ENCODE assay signal across 8 mouse cellular contexts in genomic region chr4:141874111-141874600, GRCm38 (mm10). TPM values are rescaled to one million over a fixed set of nuclear protein-coding genes. Genes with fewer than 3 reads are reported as not detected.
A peak's percentile ranks its signal among the peaks of the same experiment; 100 is the strongest.
DNase-seq lines count a peak whose midpoint lies in the region; ATAC-seq and TF ChIP-seq lines count a peak whose summit lies in the region.

No protein-coding gene starts in this region.

- ATAC-seq in heart, embryonic 13.5 days (ENCODE audit: extremely low read depth, insufficient number of reproducible peaks, low FRiP score, low TSS enrichment): no peak
- peak; percentile 3; the same call in 1 of the 2 replicates for ATAC-seq in forebrain, embryonic 16.5 days
- no peak for ATAC-seq in liver, embryonic 15.5 days (ENCODE audit: insufficient read depth)
- ATAC-seq in granulocyte monocyte progenitor cell, adult 5-6 weeks (replicated peaks; ENCODE audit: poor library complexity, severe bottlenecking): no peak

- H3K27me3 ChIP-seq in heart, embryonic 13.5 days (replicated peaks): no peaks in the 10 kb centered on the region
- H3K27me3 ChIP-seq in E14TG2a.4 (ENCODE audit: insufficient read depth, low read length): peaks cover 35% of the 10 kb centered on the region
- no peaks in the 10 kb centered on the region for H3K27me3 ChIP-seq in forebrain, embryonic 16.5 days (replicated peaks; ENCODE audit: control insufficient read depth, insufficient read depth, low read length)
- H3K27me3 ChIP-seq in liver, embryonic 15.5 days: peaks cover 33% of the 10 kb centered on the region

- peaks cover 20% of the 10 kb centered on the region for H3K36me3 ChIP-seq in heart, embryonic 13.5 days
- H3K36me3 ChIP-seq in E14TG2a.4 (ENCODE audit: insufficient read depth, low read length): peaks cover 20% of the 10 kb centered on the region
- no peaks in the 10 kb centered on the region for H3K36me3 ChIP-seq in forebrain, embryonic 16.5 days (ENCODE audit: control insufficient read depth, insufficient read depth)
- peaks cover 13% of the 10 kb centered on the region for H3K36me3 ChIP-seq in liver, embryonic 15.5 days (replicated peaks)

- peak overlapping the region; percentile 91 for H3K4me3 ChIP-seq in heart, embryonic 13.5 days
- peak overlapping the region; percentile 83 for H3K4me3 ChIP-seq in E14TG2a.4 (replicated peaks; ENCODE audit: low read length)
- H3K4me3 ChIP-seq in forebrain, embryonic 16.5 days (replicated peaks; ENCODE audit: low read length): peak overlapping the region; percentile 87
- peak overlapping the region; percentile 87 for H3K4me3 ChIP-seq in liver, embryonic 15.5 days (replicated peaks)

- H3K27ac ChIP-seq in heart, embryonic 13.5 days (replicated peaks): peak overlapping the region; percentile 77
- no peak overlapping the region for H3K27ac ChIP-seq in forebrain, embryonic 16.5 days (ENCODE audit: low read length)
- H3K27ac ChIP-seq in liver, embryonic 15.5 days (replicated peaks): peak overlapping the region; percentile 88

- no peaks in the 10 kb centered on the region for H3K9me3 ChIP-seq in heart, embryonic 13.5 days
- no peaks in the 10 kb centered on the region for H3K9me3 ChIP-seq in E14TG2a.4 (ENCODE audit: low read length)
- no peaks in the 10 kb centered on the region for H3K9me3 ChIP-seq in forebrain, embryonic 16.5 days (ENCODE audit: control insufficient read depth, low read length)
- H3K9me3 ChIP-seq in liver, embryonic 15.5 days (replicated peaks): no peaks in the 10 kb centered on the region

- TF ChIP-seq CTCF in E14TG2a.4 (conservative IDR thresholded peaks at IDR 0.05; ENCODE audit: low read length): no peak

- no peak for DNase-seq in heart, postnatal 36 days
- no peak for DNase-seq in urinary bladder, adult 18-20 months (ENCODE audit: low spot score in 2 of 2)
- no peak for DNase-seq in cerebellum, postnatal 4 days (ENCODE audit: low spot score in 2 of 2)

- H3K4me1 ChIP-seq in heart, embryonic 13.5 days: peaks cover 71% of the 10 kb centered on the region
- peaks cover 66% of the 10 kb centered on the region for H3K4me1 ChIP-seq in E14TG2a.4 (replicated peaks; ENCODE audit: low read depth, low read length)
- peaks cover 46% of the 10 kb centered on the region for H3K4me1 ChIP-seq in forebrain, embryonic 16.5 days (replicated peaks; ENCODE audit: control insufficient read depth, insufficient read depth, low read length)
- peaks cover 73% of the 10 kb centered on the region for H3K4me1 ChIP-seq in liver, embryonic 15.5 days (replicated peaks)

- H3K4me2 ChIP-seq in heart, embryonic 13.5 days: peak overlapping the region; percentile 96
- peak overlapping the region; percentile 80 for H3K4me2 ChIP-seq in forebrain, embryonic 16.5 days (ENCODE audit: low read length)
- peak overlapping the region; percentile 99 for H3K4me2 ChIP-seq in liver, embryonic 15.5 days

- peak overlapping the region; percentile 96 for H3K9ac ChIP-seq in heart, embryonic 13.5 days
- H3K9ac ChIP-seq in forebrain, embryonic 16.5 days (replicated peaks; ENCODE audit: low read depth, low read length): peak overlapping the region; percentile 87
- H3K9ac ChIP-seq in liver, embryonic 15.5 days: peak overlapping the region; percentile 84

- WGBS in heart, embryonic 13.5 days: under 1% methylated on average over 19 of the region's 19 CpGs
- WGBS in forebrain, embryonic 16.5 days: 1% methylated on average over 19 of the region's 19 CpGs
- 1% methylated on average over 19 of the region's 19 CpGs for WGBS in liver, embryonic 15.5 days (ENCODE audit: insufficient replicate concordance)

- intact Hi-C loops in heart, postnatal 36 days (cut with DNase I): loop anchor here (5.0 to 10.0 kb wide), 2 partner anchors 38 to 221 kb away; no protein-coding TSS in a partner anchor

RNA-seq across cellular contexts. Expression of gene Efhd2, which starts 0.6 kb away (rescaled TPM):
- 79.6 and 80.3 TPM in 2 replicates for polyA plus RNA-seq in heart, embryonic 13.5 days (2015; fragmentation: Nextera tagmentation; extraction: Ambion mirVana)
- total RNA-seq in heart, postnatal 36 days (2021): 10 to 100 TPM; 20.4 to 21.3 TPM
- polyA plus RNA-seq in forebrain, embryonic 16.5 days (2015; fragmentation: Nextera tagmentation; extraction: Ambion mirVana): 69.9 and 76.8 TPM in 2 replicates
- polyA plus RNA-seq in liver, embryonic 15.5 days (2015; fragmentation: Nextera tagmentation; extraction: Ambion mirVana): 45.8 and 48.4 TPM in 2 replicates
- total RNA-seq in granulocyte monocyte progenitor cell, adult 5-6 weeks (2014; fragmentation: Nextera tagmentation): 50.2 and 58.8 TPM in 2 replicates
- 53.7 and 72.7 TPM in 2 replicates for total RNA-seq in granulocyte monocyte progenitor cell, adult 5-6 weeks (2017)

RNA-seq across cellular contexts. Expression of gene Ctrc, which starts 28.0 kb away (rescaled TPM):
- not detected in 2 replicates for polyA plus RNA-seq in heart, embryonic 13.5 days (2015; fragmentation: Nextera tagmentation; extraction: Ambion mirVana)
- total RNA-seq in heart, postnatal 36 days (2021): not detected
- not detected in 2 replicates for polyA plus RNA-seq in forebrain, embryonic 16.5 days (2015; fragmentation: Nextera tagmentation; extraction: Ambion mirVana)
- polyA plus RNA-seq in liver, embryonic 15.5 days (2015; fragmentation: Nextera tagmentation; extraction: Ambion mirVana): not detected in 2 replicates
- total RNA-seq in granulocyte monocyte progenitor cell, adult 5-6 weeks (2014; fragmentation: Nextera tagmentation): not detected in 2 replicates
- not detected in 2 replicates for total RNA-seq in granulocyte monocyte progenitor cell, adult 5-6 weeks (2017)

RNA-seq across cellular contexts. Expression of gene Cela2a, which starts 48.2 kb away (rescaled TPM):
- not detected in 2 replicates for polyA plus RNA-seq in heart, embryonic 13.5 days (2015; fragmentation: Nextera tagmentation; extraction: Ambion mirVana)
- not detected for total RNA-seq in heart, postnatal 36 days (2021)
- not detected in 2 replicates for polyA plus RNA-seq in forebrain, embryonic 16.5 days (2015; fragmentation: Nextera tagmentation; extraction: Ambion mirVana)
- 0.14 and 3.3 TPM in 2 replicates for polyA plus RNA-seq in liver, embryonic 15.5 days (2015; fragmentation: Nextera tagmentation; extraction: Ambion mirVana)
- not detected in 2 replicates for total RNA-seq in granulocyte monocyte progenitor cell, adult 5-6 weeks (2014; fragmentation: Nextera tagmentation)
- not detected in 2 replicates for total RNA-seq in granulocyte monocyte progenitor cell, adult 5-6 weeks (2017)
